Mouse (Mus musculus): ENCODE measurements around the gene Apoc3. TPM values are rescaled to one million over a fixed set of nuclear protein-coding genes. Genes with fewer than 3 reads are reported as not detected.
A peak's percentile ranks its signal among the peaks of the same experiment; 100 is the strongest.

Gene Apoc3
- 1.4 and 4.2 TPM in 2 replicates for polyA plus RNA-seq (2014; fragmentation: Nextera tagmentation; extraction: Ambion mirVana)

DNA sequence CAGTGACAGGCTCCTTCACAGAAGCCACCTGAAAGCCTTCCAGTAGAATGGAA lies at the start of gene Apoc3:
Gene Apoc3, minus strand, starts transcription at position 41 of the 53 bp plus-strand sequence.
- Histone ChIP-seq H3K27ac (ENCODE audit: low read depth, low read length) (no peak within 1 kb of the TSS), H3K36me3 (ENCODE audit: control insufficient read depth, insufficient read depth, low read length) (no peaks in the 10 kb centered on the region), H3K4me1 (replicated peaks; ENCODE audit: control insufficient read depth, insufficient read depth, low read length) (peaks cover 5% of the 10 kb centered on the region; the same call in 1 of the 2 replicates), H3K9me3 (ENCODE audit: control insufficient read depth, low read length) (no peaks in the 10 kb centered on the region), H3K27me3 (replicated peaks; ENCODE audit: control insufficient read depth, insufficient read depth, low read length) (no peaks in the 10 kb centered on the region; the same call in none of the 2 replicates), H3K4me3 (ENCODE audit: low read depth, low read length) (no peak within 1 kb of the TSS), H3K4me2 (no peak within 1 kb of the TSS), H3K9ac (ENCODE audit: low read depth, low read length) (no peak within 1 kb of the TSS)
- ATAC-seq (replicated peaks; ENCODE audit: low FRiP score) (no peak), DNase-seq (ENCODE audit: low spot score) (no peak)

DNA sequence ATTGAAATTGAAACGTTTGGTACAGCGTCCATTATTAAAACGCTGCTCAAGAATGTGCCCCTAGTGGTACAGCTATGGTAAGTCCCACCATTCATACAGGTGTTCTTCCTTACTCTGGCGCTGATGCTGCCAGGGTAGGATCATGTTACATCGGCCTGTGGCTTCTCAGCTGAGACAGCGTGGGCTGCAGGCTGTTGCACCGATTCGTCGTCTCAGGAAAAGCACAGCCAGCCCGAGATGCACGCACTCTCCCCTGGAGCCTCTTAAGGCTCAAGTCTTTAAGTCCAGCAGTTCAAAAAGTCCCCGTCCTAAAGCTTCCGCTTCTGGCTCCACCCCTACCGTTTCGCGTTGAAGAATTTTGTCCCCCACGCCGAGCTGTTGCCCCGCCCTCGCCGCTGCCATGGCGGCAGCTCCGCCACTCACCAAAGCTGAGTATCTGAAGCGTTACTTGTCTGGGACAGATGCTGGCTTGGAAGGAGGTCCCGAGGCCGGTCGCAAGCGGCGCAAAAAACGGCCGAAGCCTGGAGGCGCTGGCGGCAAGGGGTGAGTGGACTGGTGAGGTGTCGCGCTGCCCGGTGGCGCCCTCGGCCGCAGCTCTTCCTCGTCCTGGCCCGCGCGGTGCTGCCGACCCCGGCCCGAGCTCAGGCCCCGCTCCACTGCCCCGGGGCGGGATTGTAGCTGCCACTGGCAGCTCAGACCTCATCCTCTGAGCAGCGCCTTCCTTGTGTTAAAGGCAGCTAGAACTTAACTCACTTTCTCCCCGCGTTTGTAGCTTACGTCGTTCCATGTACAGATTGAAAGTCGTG lies 47.4 kb upstream of the Apoc3 start, which contains the start of gene Bud13:
Gene Bud13, plus strand, starts transcription at position 378 of the 806 bp plus-strand sequence.
- peaks cover 7% of the 10 kb centered on the region for H3K4me1 ChIP-seq (replicated peaks; ENCODE audit: control insufficient read depth, insufficient read depth, low read length)
- H3K4me2 ChIP-seq = peak within 1 kb of the TSS; percentile 78
- peak within 1 kb of the TSS; percentile 78 for H3K27ac ChIP-seq (ENCODE audit: low read depth, low read length)
- under 1% methylated on average over 55 of the region's 55 CpGs for WGBS
- H3K36me3 ChIP-seq (ENCODE audit: control insufficient read depth, insufficient read depth, low read length) = peaks cover 32% of the 10 kb centered on the region
- no peaks in the 10 kb centered on the region for H3K27me3 ChIP-seq (replicated peaks; ENCODE audit: control insufficient read depth, insufficient read depth, low read length)
- H3K9ac ChIP-seq (ENCODE audit: low read depth, low read length) = peak within 1 kb of the TSS; percentile 88
- no peaks in the 10 kb centered on the region for H3K9me3 ChIP-seq (ENCODE audit: control insufficient read depth, low read length)
- DNase-seq (ENCODE audit: low spot score) (peak; percentile 93), ATAC-seq (replicated peaks; ENCODE audit: low FRiP score) (peak; percentile 90)
- peak within 1 kb of the TSS; percentile 97 for H3K4me3 ChIP-seq (ENCODE audit: low read depth, low read length)

DNA sequence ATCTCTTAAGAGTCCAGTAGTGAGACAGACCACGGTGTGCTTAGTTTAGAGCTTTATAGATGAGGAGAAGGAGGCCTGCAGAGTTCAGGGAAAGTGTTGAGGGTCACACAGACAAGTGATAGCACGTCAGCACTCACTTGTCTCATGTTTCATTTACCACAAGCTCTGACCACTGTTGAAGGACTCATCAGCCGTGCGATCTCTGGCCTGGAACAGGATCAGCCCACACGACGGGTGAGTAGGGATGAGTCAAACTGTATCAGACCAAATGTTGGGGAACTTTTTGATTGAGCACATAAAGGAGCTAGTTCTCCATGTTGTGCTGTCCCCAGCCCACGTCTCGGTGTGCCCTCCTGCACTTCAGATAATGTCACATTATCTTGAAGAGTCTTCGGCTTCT lies 39.1 kb upstream of the Apoc3 start:
- Histone ChIP-seq H3K4me2 (peak overlapping the region; percentile 76), H3K27me3 (replicated peaks; ENCODE audit: control insufficient read depth, insufficient read depth, low read length) (peaks cover 6% of the 10 kb centered on the region), H3K4me3 (ENCODE audit: low read depth, low read length) (peak overlapping the region; percentile 93; the same call in 1 of the 2 replicates), H3K9ac (ENCODE audit: low read depth, low read length) (no peak overlapping the region), H3K4me1 (replicated peaks; ENCODE audit: control insufficient read depth, insufficient read depth, low read length) (peaks cover 7% of the 10 kb centered on the region), H3K9me3 (ENCODE audit: control insufficient read depth, low read length) (no peaks in the 10 kb centered on the region), H3K36me3 (ENCODE audit: control insufficient read depth, insufficient read depth, low read length) (peaks cover 31% of the 10 kb centered on the region), H3K27ac (ENCODE audit: low read depth, low read length) (no peak overlapping the region)
- DNase-seq (ENCODE audit: low spot score) (no peak), ATAC-seq (replicated peaks; ENCODE audit: low FRiP score) (no peak)
- 78% methylated on average over 9 of the region's 9 CpGs for WGBS

DNA sequence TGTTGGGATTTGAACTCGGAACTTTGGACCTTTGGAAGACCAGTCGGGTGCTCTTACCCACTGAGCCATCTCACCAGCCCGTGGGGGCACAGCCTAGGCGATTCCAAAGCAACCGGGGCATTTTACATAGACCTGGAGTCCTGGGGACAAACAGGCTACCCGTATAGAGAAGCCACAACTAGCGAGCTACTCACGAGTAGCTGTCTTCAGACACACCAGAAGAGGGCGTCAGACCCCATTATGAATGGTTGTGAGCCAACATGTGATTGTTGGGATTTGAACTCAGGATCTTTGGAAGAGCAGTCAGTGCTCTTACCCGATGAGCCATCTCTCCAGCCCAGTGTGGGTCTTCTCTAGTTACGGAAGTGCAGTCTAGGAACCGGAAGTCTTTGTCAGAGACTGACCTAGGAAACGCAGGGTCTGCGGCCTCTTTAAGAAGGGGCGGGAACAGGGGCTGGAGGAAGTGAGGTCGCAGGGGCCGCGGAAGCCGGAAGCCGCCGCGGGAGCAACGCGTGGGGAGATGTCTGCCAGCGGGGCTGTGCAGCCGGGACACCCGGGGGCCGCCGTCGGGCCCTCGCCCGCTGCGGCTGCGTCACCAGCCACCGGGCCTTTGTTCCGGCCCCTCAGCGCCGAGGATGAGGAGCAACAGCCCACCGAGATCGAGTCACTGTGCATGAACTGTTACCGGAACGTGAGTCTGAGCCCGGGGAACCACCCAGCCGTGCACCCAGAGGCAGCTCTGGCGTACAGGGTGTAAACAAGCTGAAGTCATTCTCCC lies 37.4 kb upstream of the Apoc3 start, which contains the start of gene Zpr1:
Gene Zpr1, plus strand, starts transcription at position 388 of the 778 bp plus-strand sequence.
- peaks cover 12% of the 10 kb centered on the region for H3K27me3 ChIP-seq (replicated peaks; ENCODE audit: control insufficient read depth, insufficient read depth, low read length)
- peak within 1 kb of the TSS; percentile 76 for H3K4me2 ChIP-seq
- peaks cover 26% of the 10 kb centered on the region for H3K36me3 ChIP-seq (ENCODE audit: control insufficient read depth, insufficient read depth, low read length)
- H3K9me3 ChIP-seq (ENCODE audit: control insufficient read depth, low read length) = no peaks in the 10 kb centered on the region
- 4% methylated on average over 45 of the region's 45 CpGs for WGBS
- peak within 1 kb of the TSS; percentile 48; the same call in 1 of the 2 replicates for H3K27ac ChIP-seq (ENCODE audit: low read depth, low read length)
- H3K9ac ChIP-seq (ENCODE audit: low read depth, low read length) = peak within 1 kb of the TSS; percentile 83
- DNase-seq (ENCODE audit: low spot score) (peak; percentile 94), ATAC-seq (replicated peaks; ENCODE audit: low FRiP score) (peak; percentile 96)
- H3K4me3 ChIP-seq (ENCODE audit: low read depth, low read length) = peak within 1 kb of the TSS; percentile 93
- peaks cover 7% of the 10 kb centered on the region for H3K4me1 ChIP-seq (replicated peaks; ENCODE audit: control insufficient read depth, insufficient read depth, low read length)

DNA sequence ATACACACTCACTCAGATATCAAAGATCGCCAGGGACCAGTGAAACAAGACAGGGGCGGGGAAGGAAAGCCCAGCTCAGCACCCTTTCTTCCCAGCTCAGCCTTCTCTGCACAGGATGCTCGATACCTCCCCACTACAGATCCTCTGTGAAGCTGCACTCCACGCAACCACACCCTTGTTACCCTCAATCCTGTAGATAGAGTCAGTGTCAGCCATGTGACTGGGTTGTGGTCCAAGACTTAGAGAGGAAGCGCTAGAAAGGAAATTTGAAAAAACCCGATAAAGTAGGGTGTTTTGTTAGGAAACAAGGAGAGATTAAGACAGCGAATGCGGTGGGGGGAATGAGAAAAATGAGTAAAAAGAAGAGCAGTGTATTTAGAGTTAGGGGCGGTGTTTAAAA lies 36.6 kb upstream of the Apoc3 start:
- Histone ChIP-seq H3K9ac (ENCODE audit: low read depth, low read length) (peak overlapping the region; percentile 15), H3K4me1 (replicated peaks; ENCODE audit: control insufficient read depth, insufficient read depth, low read length) (peaks cover 7% of the 10 kb centered on the region), H3K36me3 (ENCODE audit: control insufficient read depth, insufficient read depth, low read length) (peaks cover 19% of the 10 kb centered on the region), H3K4me3 (ENCODE audit: low read depth, low read length) (peak overlapping the region; percentile 93), H3K4me2 (peak overlapping the region; percentile 76), H3K27me3 (replicated peaks; ENCODE audit: control insufficient read depth, insufficient read depth, low read length) (peaks cover 12% of the 10 kb centered on the region), H3K27ac (ENCODE audit: low read depth, low read length) (peak overlapping the region; percentile 48; the same call in 1 of the 2 replicates), H3K9me3 (ENCODE audit: control insufficient read depth, low read length) (no peaks in the 10 kb centered on the region)
- no peak for DNase-seq (ENCODE audit: low spot score)
- 51% methylated on average over 9 of the region's 9 CpGs for WGBS
- no peak for ATAC-seq (replicated peaks; ENCODE audit: low FRiP score)

DNA sequence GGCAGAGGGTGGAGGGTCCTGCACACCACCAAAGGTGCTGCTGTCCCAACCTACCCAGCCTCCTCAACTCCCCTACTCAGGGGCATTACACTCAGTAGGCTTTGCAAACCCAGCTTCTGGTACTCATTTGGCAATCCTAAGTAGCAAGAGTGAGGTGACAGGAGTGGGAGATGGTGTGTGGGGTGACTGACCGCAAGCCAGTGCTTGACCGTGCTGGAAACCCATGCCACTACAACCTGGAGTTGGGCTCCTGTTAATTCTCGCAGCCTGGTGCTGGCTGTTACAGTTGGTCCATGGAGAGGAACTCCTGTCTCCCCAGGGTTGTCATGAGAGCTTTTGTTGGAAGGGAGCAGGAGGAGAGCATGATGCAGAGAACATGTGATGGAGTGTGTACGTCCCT lies 35.3 kb upstream of the Apoc3 start:
- H3K36me3 ChIP-seq (ENCODE audit: control insufficient read depth, insufficient read depth, low read length) = peaks cover 8% of the 10 kb centered on the region

DNA sequence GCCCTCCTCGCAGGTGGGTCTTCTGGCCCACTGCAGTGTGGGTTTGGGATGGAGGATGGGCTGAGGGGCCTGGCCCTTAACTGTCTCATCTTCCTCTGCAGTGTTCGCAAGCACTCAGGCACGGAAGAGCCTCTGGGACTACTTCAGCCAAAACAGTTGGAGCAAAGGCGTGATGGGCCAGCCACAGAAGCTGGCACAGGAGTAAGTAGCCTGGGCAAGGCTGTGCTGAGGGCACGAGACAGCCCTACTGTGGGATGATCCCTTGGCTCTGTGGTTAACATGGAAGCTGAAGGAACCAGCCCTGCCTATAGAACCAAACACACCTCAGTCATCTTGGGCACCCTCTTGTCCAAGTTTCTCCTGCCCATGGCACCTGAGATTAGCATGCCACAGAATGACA lies 33.7 kb upstream of the Apoc3 start:
- H3K4me2 ChIP-seq = no peak overlapping the region
- H3K36me3 ChIP-seq (ENCODE audit: control insufficient read depth, insufficient read depth, low read length) = no peaks in the 10 kb centered on the region
- no peak overlapping the region for H3K9ac ChIP-seq (ENCODE audit: low read depth, low read length)
- 90% methylated on average over 5 of the region's 5 CpGs for WGBS
- peaks cover 12% of the 10 kb centered on the region for H3K27me3 ChIP-seq (replicated peaks; ENCODE audit: control insufficient read depth, insufficient read depth, low read length)
- H3K4me1 ChIP-seq (replicated peaks; ENCODE audit: control insufficient read depth, insufficient read depth, low read length) = peaks cover 7% of the 10 kb centered on the region
- no peak overlapping the region for H3K4me3 ChIP-seq (ENCODE audit: low read depth, low read length)
- ATAC-seq (replicated peaks; ENCODE audit: low FRiP score) = no peak
- no peak overlapping the region for H3K27ac ChIP-seq (ENCODE audit: low read depth, low read length)
- H3K9me3 ChIP-seq (ENCODE audit: control insufficient read depth, low read length) = no peaks in the 10 kb centered on the region
- no peak for DNase-seq (ENCODE audit: low spot score)

More for the DNA sequence above, 35.3 kb upstream of the Apoc3 start:
- Histone ChIP-seq H3K27ac (ENCODE audit: low read depth, low read length) (no peak overlapping the region), H3K4me3 (ENCODE audit: low read depth, low read length) (no peak overlapping the region), H3K4me1 (replicated peaks; ENCODE audit: control insufficient read depth, insufficient read depth, low read length) (peaks cover 7% of the 10 kb centered on the region), H3K9me3 (ENCODE audit: control insufficient read depth, low read length) (no peaks in the 10 kb centered on the region), H3K27me3 (replicated peaks; ENCODE audit: control insufficient read depth, insufficient read depth, low read length) (peaks cover 12% of the 10 kb centered on the region), H3K9ac (ENCODE audit: low read depth, low read length) (no peak overlapping the region), H3K4me2 (no peak overlapping the region)
- no peak for ATAC-seq (replicated peaks; ENCODE audit: low FRiP score)
- 83% methylated on average over 4 of the region's 4 CpGs for WGBS
- DNase-seq (ENCODE audit: low spot score) = no peak

DNA sequence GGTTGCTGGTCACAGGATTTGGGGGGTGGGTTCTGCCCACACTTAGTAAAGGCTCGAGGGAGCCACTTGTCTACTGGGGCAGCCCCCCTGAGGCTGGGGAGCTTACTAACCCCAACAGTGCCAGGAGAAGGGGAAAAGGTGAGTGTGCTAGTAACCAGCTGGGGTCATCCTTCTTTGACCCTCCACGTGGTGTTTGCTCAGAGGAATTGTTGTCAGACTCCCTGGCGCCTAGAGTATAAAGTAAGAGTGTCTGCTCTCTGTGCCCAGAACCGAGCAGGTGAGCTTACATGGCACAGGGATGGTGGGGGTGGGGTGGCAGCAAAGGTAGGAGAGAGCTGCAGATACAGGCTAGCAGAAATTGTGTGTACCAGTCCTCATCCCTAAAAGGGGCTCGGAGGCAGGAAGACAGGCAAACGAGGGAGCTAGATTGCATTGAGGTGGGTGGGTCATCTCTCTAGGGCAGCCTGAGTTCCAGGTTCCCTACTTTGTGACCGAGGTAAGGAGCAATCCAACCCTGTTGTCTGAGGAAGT lies 33.0 kb upstream of the Apoc3 start, which contains the start of gene Apoa5:
Gene Apoa5, plus strand, starts transcription at position 291 of the 531 bp plus-strand sequence.
- 44% methylated on average over 7 of the region's 7 CpGs for WGBS
- H3K4me2 ChIP-seq = no peak within 1 kb of the TSS
- no peak within 1 kb of the TSS for H3K9ac ChIP-seq (ENCODE audit: low read depth, low read length)
- DNase-seq (ENCODE audit: low spot score) (no peak), ATAC-seq (replicated peaks; ENCODE audit: low FRiP score) (no peak)
- H3K4me3 ChIP-seq (ENCODE audit: low read depth, low read length) = no peak within 1 kb of the TSS
- peaks cover 3% of the 10 kb centered on the region; the same call in 1 of the 2 replicates for H3K4me1 ChIP-seq (replicated peaks; ENCODE audit: control insufficient read depth, insufficient read depth, low read length)
- no peaks in the 10 kb centered on the region for H3K9me3 ChIP-seq (ENCODE audit: control insufficient read depth, low read length)
- no peaks in the 10 kb centered on the region for H3K36me3 ChIP-seq (ENCODE audit: control insufficient read depth, insufficient read depth, low read length)
- H3K27me3 ChIP-seq (replicated peaks; ENCODE audit: control insufficient read depth, insufficient read depth, low read length) = peaks cover 12% of the 10 kb centered on the region
- no peak within 1 kb of the TSS for H3K27ac ChIP-seq (ENCODE audit: low read depth, low read length)
